Comparison of ENCODE assay signal across 25 mouse cellular contexts in genomic region chr1:130703613-130704012, GRCm38 (mm10). TPM values are rescaled to one million over a fixed set of nuclear protein-coding genes. Genes with fewer than 3 reads are reported as not detected.
DNase-seq lines count a peak whose midpoint lies in the region; ATAC-seq and TF ChIP-seq lines count a peak whose summit lies in the region.
"Had no signal": no experiment of that assay in that cellular context is flagged by ENCODE, and none has a peak within 500 bp of the region (broad histone marks: within the 10 kb centered on the region; RNA-seq: fewer than 3 reads in every experiment).

No protein-coding gene starts in this region.

- peaks cover 7% of the 10 kb centered on the region for H3K36me3 ChIP-seq in kidney, adult 2 months (ENCODE audit: control insufficient read depth, insufficient read depth, low read length)
- H3K36me3 ChIP-seq in lung, postnatal 0 days (ENCODE audit: insufficient read depth, low read length): peaks cover 27% of the 10 kb centered on the region
- peaks cover 93% of the 10 kb centered on the region for H3K36me3 ChIP-seq in hindbrain, embryonic 13.5 days
- H3K36me3 ChIP-seq in intestine, embryonic 15.5 days: peaks cover 12% of the 10 kb centered on the region; the same call in 1 of the 2 replicates

- WGBS in kidney, adult 2 months: 54% methylated on average over 2 of the region's 2 CpGs
- WGBS in lung, postnatal 0 days: 56% methylated on average over 2 of the region's 2 CpGs
- 85% methylated on average over 2 of the region's 2 CpGs for WGBS in hindbrain, embryonic 13.5 days
- 92% methylated on average over 2 of the region's 2 CpGs for WGBS in intestine, embryonic 15.5 days

- H3K4me2 ChIP-seq in lung, postnatal 0 days (replicated peaks; ENCODE audit: low read depth, low read length): no peak overlapping the region
- H3K4me2 ChIP-seq in hindbrain, embryonic 13.5 days: no peak overlapping the region
- H3K4me2 ChIP-seq in intestine, embryonic 15.5 days (replicated peaks): no peak overlapping the region
- H3K4me2 ChIP-seq: embryonic facial prominence, embryonic 15.5 days; forebrain, embryonic 15.5 days; heart, embryonic 12.5 days had no signal

- no peak for TF ChIP-seq CTCF in kidney, adult 2 months (conservative IDR thresholded peaks at IDR 0.05; ENCODE audit: insufficient read depth, insufficient read length, low read depth, low read length)
- TF ChIP-seq CTCF in lung, postnatal 0 days (IDR thresholded peaks at IDR 0.05): no peak

- H3K27ac ChIP-seq in kidney, adult 2 months (ENCODE audit: insufficient read depth, low read depth, low read length): no peak overlapping the region
- H3K27ac ChIP-seq in lung, postnatal 0 days (ENCODE audit: low read length): no peak overlapping the region
- no peak overlapping the region for H3K27ac ChIP-seq in hindbrain, embryonic 13.5 days
- H3K27ac ChIP-seq in intestine, embryonic 15.5 days: no peak overlapping the region
- H3K27ac ChIP-seq: embryonic facial prominence, embryonic 15.5 days; forebrain, embryonic 15.5 days; hindbrain, embryonic 10.5 days had no signal

- H3K4me3 ChIP-seq in kidney, adult 2 months (ENCODE audit: insufficient read depth, low read depth, low read length): no peak overlapping the region
- no peak overlapping the region for H3K4me3 ChIP-seq in lung, postnatal 0 days (ENCODE audit: low read depth, low read length)
- H3K4me3 ChIP-seq in hindbrain, embryonic 13.5 days: no peak overlapping the region
- H3K4me3 ChIP-seq in intestine, embryonic 15.5 days (replicated peaks): no peak overlapping the region
- H3K4me3 ChIP-seq: embryonic facial prominence, embryonic 15.5 days; erythroblast, embryonic 14.5 days; forebrain, embryonic 15.5 days; heart, embryonic 12.5 days; hindbrain, embryonic 10.5 days had no signal

- peak; percentile 75 for ATAC-seq in lung, postnatal 0 days
- ATAC-seq in CD4-positive, CD25-positive, alpha-beta regulatory T cell, adult 4 months: no peak
- ATAC-seq in hindbrain, embryonic 13.5 days (ENCODE audit: low FRiP score): no peak
- ATAC-seq in intestine, embryonic 15.5 days: no peak
- ATAC-seq: forebrain, embryonic 15.5 days; hindbrain, embryonic 16.5 days had no signal

- no peak for TF ChIP-seq EP300 in lung, postnatal 0 days (IDR thresholded peaks at IDR 0.05)

- DNase-seq in kidney, adult 2 months: peak; percentile 12
- no peak for DNase-seq in kidney, postnatal 14 days
- DNase-seq in gonadal fat pad, adult 2 months (ENCODE audit: low read depth): peak; percentile 89
- DNase-seq in lung, postnatal 0 days (ENCODE audit: low spot score): peak; percentile 82
- peak; percentile 79 for DNase-seq in lung, postnatal 36 days
- DNase-seq: adrenal gland, adult 2 months; adrenal gland, postnatal 25 days; cerebellum, adult 18-20 months; cerebellum, adult 9-11 months; cerebellum, postnatal 36 days; gastrocnemius, postnatal 36 days; heart, adult 18-20 months had no signal

- no peaks in the 10 kb centered on the region; the same call in 1 of the 2 replicates for H3K4me1 ChIP-seq in kidney, adult 2 months (ENCODE audit: control insufficient read depth, insufficient read depth, low read length)
- no peaks in the 10 kb centered on the region for H3K4me1 ChIP-seq in lung, postnatal 0 days (ENCODE audit: insufficient read depth, low read depth, low read length)
- no peaks in the 10 kb centered on the region for H3K4me1 ChIP-seq in hindbrain, embryonic 13.5 days (replicated peaks)
- H3K4me1 ChIP-seq in intestine, embryonic 15.5 days (replicated peaks): no peaks in the 10 kb centered on the region
- H3K4me1 ChIP-seq: embryonic facial prominence, embryonic 15.5 days; forebrain, embryonic 15.5 days; heart, embryonic 12.5 days; hindbrain, embryonic 10.5 days had no signal

- no peak for TF ChIP-seq POLR2A in kidney, adult 2 months (IDR thresholded peaks at IDR 0.05; ENCODE audit: low read depth, low read length)

- H3K9ac ChIP-seq in lung, postnatal 0 days (replicated peaks; ENCODE audit: low read depth): no peak overlapping the region
- H3K9ac ChIP-seq in hindbrain, embryonic 13.5 days: no peak overlapping the region
- no peak overlapping the region for H3K9ac ChIP-seq in intestine, embryonic 15.5 days
- H3K9ac ChIP-seq: embryonic facial prominence, embryonic 15.5 days; forebrain, embryonic 15.5 days; heart, embryonic 12.5 days had no signal

- no peaks in the 10 kb centered on the region for H3K9me3 ChIP-seq in lung, postnatal 0 days (ENCODE audit: low read length)
- no peaks in the 10 kb centered on the region for H3K9me3 ChIP-seq in hindbrain, embryonic 13.5 days
- H3K9me3 ChIP-seq in intestine, embryonic 15.5 days: no peaks in the 10 kb centered on the region
- H3K9me3 ChIP-seq: embryonic facial prominence, embryonic 15.5 days; forebrain, embryonic 15.5 days; heart, embryonic 12.5 days; hindbrain, embryonic 10.5 days had no signal

- H3K27me3 ChIP-seq in kidney, adult 2 months (replicated peaks; ENCODE audit: control insufficient read depth, insufficient read depth, low read length): no peaks in the 10 kb centered on the region
- no peaks in the 10 kb centered on the region for H3K27me3 ChIP-seq in lung, postnatal 0 days (replicated peaks; ENCODE audit: insufficient read depth, low read length)
- no peaks in the 10 kb centered on the region for H3K27me3 ChIP-seq in hindbrain, embryonic 13.5 days
- H3K27me3 ChIP-seq in intestine, embryonic 15.5 days (replicated peaks): no peaks in the 10 kb centered on the region
- H3K27me3 ChIP-seq: CH12.LX; embryonic facial prominence, embryonic 15.5 days; forebrain, embryonic 15.5 days; heart, embryonic 12.5 days had no signal

RNA-seq across cellular contexts. Expression of gene Gm29427, which starts 12.0 kb away (rescaled TPM):
- not detected in 2 replicates for polyA plus RNA-seq in kidney, adult 2 months (2012; rRNA removed)
- 0.08 and 0.18 TPM in 2 replicates for polyA plus RNA-seq in gonadal fat pad, adult 2 months (2012; rRNA removed)
- polyA plus RNA-seq in lung, postnatal 0 days (2015; fragmentation: Nextera tagmentation; extraction: Ambion mirVana): not detected in 2 replicates
- polyA plus RNA-seq in CD4-positive, CD25-positive, alpha-beta regulatory T cell, adult 4 months (2017; shearing (Covaris generic)): not detected
- 0.16 TPM in 1 of 2 replicates, not detected in the other for polyA plus RNA-seq in hindbrain, embryonic 13.5 days (2015; fragmentation: Nextera tagmentation; extraction: Ambion mirVana)
- polyA plus RNA-seq in intestine, embryonic 15.5 days (2015; fragmentation: Nextera tagmentation; extraction: Ambion mirVana): not detected in 2 replicates
- polyA plus RNA-seq: adrenal gland, adult 2 months; C2C12; embryonic facial prominence, embryonic 15.5 days; erythroblast, embryonic 14.5 days; forebrain, embryonic 11.5 days; forebrain, embryonic 15.5 days; heart, embryonic 12.5 days; heart, embryonic 16.5 days; hindbrain, embryonic 10.5 days; hindbrain, embryonic 16.5 days had no signal

RNA-seq across cellular contexts. Expression of gene Yod1, which starts 13.5 kb away (rescaled TPM):
- polyA plus RNA-seq in kidney, adult 2 months (2012; rRNA removed): 1.2 and 1.3 TPM in 2 replicates
- polyA plus RNA-seq in gonadal fat pad, adult 2 months (2012; rRNA removed): 1.6 and 1.8 TPM in 2 replicates
- 15.0 and 17.1 TPM in 2 replicates for polyA plus RNA-seq in lung, postnatal 0 days (2015; fragmentation: Nextera tagmentation; extraction: Ambion mirVana)
- 10 to 100 TPM; 20.7 to 21.8 TPM for polyA plus RNA-seq in CD4-positive, CD25-positive, alpha-beta regulatory T cell, adult 4 months (2017; shearing (Covaris generic))
- 18.4 and 21.7 TPM in 2 replicates for polyA plus RNA-seq in hindbrain, embryonic 13.5 days (2015; fragmentation: Nextera tagmentation; extraction: Ambion mirVana)
- polyA plus RNA-seq in intestine, embryonic 15.5 days (2015; fragmentation: Nextera tagmentation; extraction: Ambion mirVana): 10.2 and 10.5 TPM in 2 replicates

RNA-seq across cellular contexts. Expression of gene Pfkfb2, which starts 25.4 kb away (rescaled TPM):
- 7.8 and 9.2 TPM in 2 replicates for polyA plus RNA-seq in kidney, adult 2 months (2012; rRNA removed)
- polyA plus RNA-seq in gonadal fat pad, adult 2 months (2012; rRNA removed): 16.2 and 20.6 TPM in 2 replicates
- 12.8 and 13.5 TPM in 2 replicates for polyA plus RNA-seq in lung, postnatal 0 days (2015; fragmentation: Nextera tagmentation; extraction: Ambion mirVana)
- polyA plus RNA-seq in CD4-positive, CD25-positive, alpha-beta regulatory T cell, adult 4 months (2017; shearing (Covaris generic)): 1 to 10 TPM; 2.2 to 5.2 TPM
- polyA plus RNA-seq in hindbrain, embryonic 13.5 days (2015; fragmentation: Nextera tagmentation; extraction: Ambion mirVana): 19.5 and 21.8 TPM in 2 replicates
- polyA plus RNA-seq in intestine, embryonic 15.5 days (2015; fragmentation: Nextera tagmentation; extraction: Ambion mirVana): 10.8 and 11.2 TPM in 2 replicates

RNA-seq across cellular contexts. Expression of gene AA986860, which starts 28.2 kb away (rescaled TPM):
- polyA plus RNA-seq in kidney, adult 2 months (2012; rRNA removed): 8.8 and 9.8 TPM in 2 replicates
- polyA plus RNA-seq in gonadal fat pad, adult 2 months (2012; rRNA removed): 1.4 and 1.9 TPM in 2 replicates
- polyA plus RNA-seq in lung, postnatal 0 days (2015; fragmentation: Nextera tagmentation; extraction: Ambion mirVana): 53.1 and 60.9 TPM in 2 replicates
- polyA plus RNA-seq in CD4-positive, CD25-positive, alpha-beta regulatory T cell, adult 4 months (2017; shearing (Covaris generic)): under 1 TPM in 1 of 2 experiments, not detected in 1; 0.15 TPM
- polyA plus RNA-seq in hindbrain, embryonic 13.5 days (2015; fragmentation: Nextera tagmentation; extraction: Ambion mirVana): 0.51 and 0.63 TPM in 2 replicates
- 58.1 and 62.2 TPM in 2 replicates for polyA plus RNA-seq in intestine, embryonic 15.5 days (2015; fragmentation: Nextera tagmentation; extraction: Ambion mirVana)

RNA-seq across cellular contexts. Expression of gene C4bp, which starts 42.2 kb away (rescaled TPM):
- polyA plus RNA-seq in kidney, adult 2 months (2012; rRNA removed): 0.08 and 0.19 TPM in 2 replicates
- polyA plus RNA-seq in gonadal fat pad, adult 2 months (2012; rRNA removed): 337 and 541 TPM in 2 replicates
- 0.06 and 0.08 TPM in 2 replicates for polyA plus RNA-seq in lung, postnatal 0 days (2015; fragmentation: Nextera tagmentation; extraction: Ambion mirVana)
- not detected for polyA plus RNA-seq in CD4-positive, CD25-positive, alpha-beta regulatory T cell, adult 4 months (2017; shearing (Covaris generic))
- polyA plus RNA-seq in hindbrain, embryonic 13.5 days (2015; fragmentation: Nextera tagmentation; extraction: Ambion mirVana): not detected in 2 replicates
- 2.4 and 2.6 TPM in 2 replicates for polyA plus RNA-seq in intestine, embryonic 15.5 days (2015; fragmentation: Nextera tagmentation; extraction: Ambion mirVana)
- polyA plus RNA-seq: C2C12; embryonic facial prominence, embryonic 15.5 days; erythroblast, embryonic 14.5 days; forebrain, embryonic 11.5 days; forebrain, embryonic 15.5 days; heart, embryonic 12.5 days; heart, embryonic 16.5 days; hindbrain, embryonic 10.5 days had no signal
